Mouse (Mus musculus) spleen, adult 2 months (tissue): ENCODE results near the gene Hist1h2bn. TPM values are rescaled to one million over a fixed set of nuclear protein-coding genes. Genes with fewer than 3 reads are reported as not detected.
A peak's percentile ranks its signal among the peaks of the same experiment; 100 is the strongest.
"Not testable (repeated sequence)": the region's sequence is repeated elsewhere in the genome, so short reads cannot be mapped to it uniquely, and the experiment has no call there.

Experiments
- DNase-seq, 2 experiments: peaks; one replicate each; pipeline versions ENCODE4 v3.0.0 to v3.0.0-alpha.2; 2012 to 2021; ENCODE audit warnings: low spot score in 2 of 2, low read depth in 1 of 2
- H3K27ac ChIP-seq: fragments of 200-500 bp; 2 replicates; pipeline ENCODE4 v1.5.1; 2012; ENCODE audit warnings: low read length, inconsistent platforms; ENCODE audit not compliant: insufficient read depth
- H3K27me3 ChIP-seq: fragments of 200-500 bp; 2 replicates; pipeline ENCODE4 v1.6.1; 2012; ENCODE audit warnings: mild to moderate bottlenecking, moderate library complexity, low read length, inconsistent platforms; ENCODE audit not compliant: control insufficient read depth, insufficient read depth
- H3K36me3 ChIP-seq: fragments of 200-500 bp; 2 replicates; pipeline ENCODE4 v1.6.1; 2012; ENCODE audit warnings: mild to moderate bottlenecking, low read length, inconsistent platforms; ENCODE audit not compliant: control insufficient read depth, insufficient read depth
- H3K4me1 ChIP-seq: fragments of 200-500 bp; 2 replicates; pipeline ENCODE4 v1.6.1; 2011; ENCODE audit warnings: inconsistent platforms; ENCODE audit not compliant: control insufficient read depth, insufficient read depth, insufficient read length
- H3K4me3 ChIP-seq: fragments of 200-500 bp; 2 replicates; pipeline ENCODE4 v1.5.1; 2011; ENCODE audit warnings: mild to moderate bottlenecking, inconsistent platforms; ENCODE audit not compliant: insufficient read depth, insufficient read length; ENCODE audit errors: extremely low read depth
- CTCF ChIP-seq: fragments of 200-500 bp; IDR thresholded peaks from 2 replicates; pipeline ENCODE4 v1.5.1; 2011; ENCODE audit warnings: mild to moderate bottlenecking, inconsistent platforms; ENCODE audit not compliant: insufficient read depth, insufficient read length, insufficient replicate concordance; ENCODE audit errors: extremely low read depth
- POLR2A ChIP-seq: fragments of 200-500 bp; IDR thresholded peaks from 2 replicates; pipeline ENCODE4 v1.6.1; 2011; ENCODE audit warnings: low read depth, low read length, inconsistent platforms
- WGBS: fragments of 180-500 bp; shearing (Covaris S2); methylation state at CpG from one replicate; pipeline ENCODE4 v1.1.7; 2018; 5-methylcytosine and 5-hydroxymethylcytosine counted together
- polyA plus RNA-seq: library from polyadenylated mRNA; depleted of rRNA; stranded (reverse); fragments of >200 nt; gene quantifications from 2 replicates; pipeline ENCODE4 v1.2.3, GENCODE M21; 2012

The Hist1h2bn gene
- polyA plus RNA-seq, 1 experiment: 29.0 TPM

- 2% methylated on average over 33 of the region's 33 CpGs for WGBS
- TF ChIP-seq POLR2A: peak; percentile 10; the same call in 1 of the 2 replicates
- TF ChIP-seq CTCF: no peak
- peak overlapping the region; percentile 91 for H3K27ac ChIP-seq
- peak overlapping the region; percentile 77 for H3K4me3 ChIP-seq
- H3K36me3 ChIP-seq: no peaks in the 10 kb centered on the region
- DNase-seq: peak; percentile 63 to 89
- H3K4me1 ChIP-seq: no peaks in the 10 kb centered on the region; the same call in 1 of the 2 replicates
- H3K27me3 ChIP-seq: no peaks in the 10 kb centered on the region
Measured at GRCm38 (mm10) chr13:21778814-21779766, 25.2 kb downstream of the Hist1h2bn start.

GRCm38 (mm10) chr13:21779767-21780731 is 26.1 kb downstream of the Hist1h2bn start, which contains the start of gene Hist1h1b:
Gene Hist1h1b (minus strand): TSS chr13:21780625.
- H3K4me3 ChIP-seq: peak within 1 kb of the TSS; percentile 69
- TF ChIP-seq POLR2A: no peak; the same call in 1 of the 2 replicates
- TF ChIP-seq CTCF: no peak
- peak in 1 of 2 experiments; percentile 53 for DNase-seq
- peak within 1 kb of the TSS; percentile 80 for H3K27ac ChIP-seq
- H3K4me1 ChIP-seq: no peaks in the 10 kb centered on the region; the same call in 1 of the 2 replicates
- H3K27me3 ChIP-seq: no peaks in the 10 kb centered on the region
- WGBS: under 1% methylated on average over 44 of the region's 44 CpGs
- no peaks in the 10 kb centered on the region for H3K36me3 ChIP-seq

DNA sequence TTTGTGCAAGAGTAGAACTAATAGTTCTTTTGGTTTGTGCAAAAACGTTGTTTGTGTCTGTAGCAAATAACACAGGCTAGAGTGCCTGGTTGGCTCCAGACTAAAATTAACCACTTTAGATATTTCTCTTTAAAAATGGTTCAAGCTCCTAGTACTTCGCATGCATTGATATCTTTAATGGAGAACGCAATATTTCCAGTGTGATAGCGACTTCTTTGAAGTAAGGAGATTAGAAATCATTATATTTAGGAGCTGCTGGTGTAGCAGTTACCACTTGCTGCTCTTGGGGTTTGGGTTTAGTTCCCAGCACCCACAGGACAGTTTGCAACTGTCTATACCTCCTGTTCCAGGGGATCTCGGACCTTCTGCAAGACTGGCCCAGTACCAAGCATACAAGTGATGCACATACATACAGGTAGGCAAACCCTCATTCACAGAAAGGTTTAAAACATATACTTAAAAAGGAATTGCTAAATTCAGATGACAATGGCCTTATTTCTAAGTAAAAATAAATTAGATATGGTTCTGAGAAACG is 27.2 kb downstream of the Hist1h2bn start:
- DNase-seq: no peak
- Histone ChIP-seq H3K27me3 (no peaks in the 10 kb centered on the region), H3K27ac (peak overlapping the region; percentile 57; the same call in 1 of the 2 replicates), H3K4me3 (no peak overlapping the region; the same call in 1 of the 2 replicates), H3K36me3 (no peaks in the 10 kb centered on the region), H3K4me1 (no peaks in the 10 kb centered on the region; the same call in 1 of the 2 replicates)
- TF ChIP-seq CTCF (no peak), POLR2A (no peak)
- 49% methylated on average over 6 of the region's 6 CpGs for WGBS

DNA sequence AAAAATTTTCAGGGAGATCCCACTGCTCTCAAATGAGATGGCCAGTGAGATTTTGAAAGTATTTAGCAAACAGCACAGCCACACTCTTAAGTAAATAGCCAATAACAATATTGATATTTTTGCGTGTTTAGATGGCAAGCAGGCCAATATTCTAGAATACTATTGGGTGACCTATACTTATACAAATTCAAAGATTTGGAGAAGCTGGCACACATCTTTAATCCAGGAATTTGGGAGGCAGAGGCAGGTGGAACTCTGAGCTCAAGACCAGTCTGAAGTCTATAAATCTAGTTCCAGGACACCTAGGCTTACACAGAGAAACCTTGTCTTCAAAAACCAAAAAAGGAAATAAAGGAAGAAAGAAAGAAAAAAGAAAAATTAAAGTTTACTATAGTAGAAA is 27.7 kb downstream of the Hist1h2bn start:
- Histone ChIP-seq H3K27me3 (no peaks in the 10 kb centered on the region), H3K4me1 (no peaks in the 10 kb centered on the region; the same call in 1 of the 2 replicates), H3K36me3 (no peaks in the 10 kb centered on the region), H3K27ac (no peak overlapping the region), H3K4me3 (no peak overlapping the region)
- no peak for DNase-seq
- no peak for TF ChIP-seq CTCF
- TF ChIP-seq POLR2A: no peak
- 94% methylated on average over 1 of the region's 1 CpGs for WGBS

GRCm38 (mm10) chr13:21782361-21783254 is 28.7 kb downstream of the Hist1h2bn start:
- H3K27me3 ChIP-seq, DNase-seq, H3K4me1 ChIP-seq, H3K36me3 ChIP-seq: not testable (repeated sequence)
- 2% methylated on average over 14 of the region's 35 CpGs for WGBS
- Histone ChIP-seq H3K4me3 (peak overlapping the region; percentile 42), H3K27ac (peak overlapping the region; percentile 88)
